Mouse (Mus musculus) megakaryocyte, embryonic 14.5 days (primary cell): ENCODE data around the gene Gm20388. TPM values are rescaled to one million over a fixed set of nuclear protein-coding genes. Genes with fewer than 3 reads are reported as not detected.

Experiments
- H3K27me3 ChIP-seq: replicated peaks from 2 replicates; pipeline ENCODE3; 2012; ENCODE audit warnings: inconsistent platforms
- H3K36me3 ChIP-seq: replicated peaks from 2 replicates; pipeline ENCODE3; 2012; ENCODE audit warnings: low read length, inconsistent platforms, mixed read lengths
- H3K4me1 ChIP-seq: 2 replicates; pipeline ENCODE4 v1.6.1; 2012; ENCODE audit warnings: inconsistent platforms
- H3K4me3 ChIP-seq: replicated peaks from 2 replicates; pipeline ENCODE3; 2012; ENCODE audit warnings: moderate library complexity, mild to moderate bottlenecking, inconsistent platforms
- H3K9me3 ChIP-seq: 2 replicates; pipeline ENCODE4 v1.6.1; 2012; ENCODE audit warnings: inconsistent platforms
- FLI1 ChIP-seq: IDR thresholded peaks from 2 replicates; pipeline ENCODE4 v1.6.1; 2012; ENCODE audit warnings: low read length, inconsistent platforms, mixed read lengths
- GATA1 ChIP-seq: IDR thresholded peaks from 3 replicates; pipeline ENCODE4 v1.6.1; 2012; ENCODE audit warnings: mixed read lengths, low read length, inconsistent platforms, borderline replicate concordance
- polyA plus RNA-seq: library from polyadenylated mRNA; stranded (reverse); fragments of >175 nt; gene quantifications from 2 replicates; pipeline ENCODE4 v1.2.3, GENCODE M21; 2012; ENCODE audit warnings: low replicate concordance; ENCODE audit not compliant: insufficient read depth

The Gm20388 gene
- polyA plus RNA-seq, 1 experiment: 111 TPM

- Histone ChIP-seq H3K36me3 (peaks cover 28% of the 10 kb centered on the region), H3K4me1 (peaks cover 22% of the 10 kb centered on the region), H3K27me3 (peaks cover 33% of the 10 kb centered on the region), H3K4me3 (peak within 1 kb of the TSS; percentile 99), H3K9me3 (no peaks in the 10 kb centered on the region)
- no peak for TF ChIP-seq FLI1
- TF ChIP-seq GATA1: no peak
Observed at GRCm38 (mm10) chr8:123235520-123236497, 3325.2 kb downstream of the Gm20388 start, which contains the start of gene Spata2l. Gene Spata2l, minus strand, starts transcription at chr8:123236233.

- Histone ChIP-seq H3K4me3 (no peak overlapping the region), H3K4me1 (peaks cover 25% of the 10 kb centered on the region), H3K9me3 (no peaks in the 10 kb centered on the region), H3K36me3 (peaks cover 35% of the 10 kb centered on the region), H3K27me3 (peaks cover 24% of the 10 kb centered on the region)
- no peak for TF ChIP-seq GATA1
- TF ChIP-seq FLI1: no peak
Observed at GRCm38 (mm10) chr8:123239398-123239797, 3328.8 kb downstream of the Gm20388 start.

GRCm38 (mm10) chr8:123242107-123242923, 3331.7 kb downstream of the Gm20388 start:
- peaks cover 64% of the 10 kb centered on the region for H3K36me3 ChIP-seq
- no peaks in the 10 kb centered on the region for H3K9me3 ChIP-seq
- peaks cover 3% of the 10 kb centered on the region for H3K27me3 ChIP-seq
- H3K4me3 ChIP-seq: no peak overlapping the region
- TF ChIP-seq GATA1: no peak
- no peak for TF ChIP-seq FLI1
- peaks cover 3% of the 10 kb centered on the region for H3K4me1 ChIP-seq

- Histone ChIP-seq H3K36me3 (peaks cover 71% of the 10 kb centered on the region), H3K27me3 (peaks cover 3% of the 10 kb centered on the region), H3K4me1 (peaks cover 3% of the 10 kb centered on the region), H3K9me3 (no peaks in the 10 kb centered on the region), H3K4me3 (no peak overlapping the region)
- TF ChIP-seq FLI1: no peak
- TF ChIP-seq GATA1: no peak
Observed at GRCm38 (mm10) chr8:123243053-123243452, 3332.4 kb downstream of the Gm20388 start.

- no peak overlapping the region for H3K4me3 ChIP-seq
- peaks cover 3% of the 10 kb centered on the region for H3K27me3 ChIP-seq
- H3K4me1 ChIP-seq: peaks cover 3% of the 10 kb centered on the region
- H3K9me3 ChIP-seq: no peaks in the 10 kb centered on the region
- TF ChIP-seq FLI1 (no peak), GATA1 (no peak)
- peaks cover 84% of the 10 kb centered on the region for H3K36me3 ChIP-seq
Observed at GRCm38 (mm10) chr8:123244382-123244781, 3333.7 kb downstream of the Gm20388 start.

- TF ChIP-seq FLI1: no peak
- no peaks in the 10 kb centered on the region for H3K27me3 ChIP-seq
- H3K36me3 ChIP-seq: peaks cover 93% of the 10 kb centered on the region
- H3K9me3 ChIP-seq: no peaks in the 10 kb centered on the region
- peaks cover 3% of the 10 kb centered on the region for H3K4me1 ChIP-seq
- H3K4me3 ChIP-seq: no peak overlapping the region
Observed at GRCm38 (mm10) chr8:123245543-123245942, 3334.9 kb downstream of the Gm20388 start.

- Histone ChIP-seq H3K36me3 (peaks cover 94% of the 10 kb centered on the region), H3K27me3 (no peaks in the 10 kb centered on the region), H3K4me3 (no peak overlapping the region), H3K4me1 (peaks cover 19% of the 10 kb centered on the region), H3K9me3 (no peaks in the 10 kb centered on the region)
- no peak for TF ChIP-seq GATA1
- no peak for TF ChIP-seq FLI1
Observed at GRCm38 (mm10) chr8:123247748-123248147, 3337.1 kb downstream of the Gm20388 start.

GRCm38 (mm10) chr8:123248596-123248995, 3338.0 kb downstream of the Gm20388 start:
- Histone ChIP-seq H3K4me3 (no peak overlapping the region), H3K9me3 (no peaks in the 10 kb centered on the region), H3K27me3 (no peaks in the 10 kb centered on the region), H3K4me1 (peaks cover 25% of the 10 kb centered on the region), H3K36me3 (peaks cover 86% of the 10 kb centered on the region)
- TF ChIP-seq FLI1 (no peak), GATA1 (no peak)

GRCm38 (mm10) chr8:123250940-123251339, 3340.3 kb downstream of the Gm20388 start:
- Histone ChIP-seq H3K36me3 (peaks cover 68% of the 10 kb centered on the region), H3K9me3 (no peaks in the 10 kb centered on the region), H3K4me1 (peaks cover 37% of the 10 kb centered on the region), H3K4me3 (peak overlapping the region; percentile 46), H3K27me3 (no peaks in the 10 kb centered on the region)
- TF ChIP-seq GATA1 (no peak), FLI1 (no peak)
